Mouse (Mus musculus): ENCODE measurements around the gene Cfap77.

DNA sequence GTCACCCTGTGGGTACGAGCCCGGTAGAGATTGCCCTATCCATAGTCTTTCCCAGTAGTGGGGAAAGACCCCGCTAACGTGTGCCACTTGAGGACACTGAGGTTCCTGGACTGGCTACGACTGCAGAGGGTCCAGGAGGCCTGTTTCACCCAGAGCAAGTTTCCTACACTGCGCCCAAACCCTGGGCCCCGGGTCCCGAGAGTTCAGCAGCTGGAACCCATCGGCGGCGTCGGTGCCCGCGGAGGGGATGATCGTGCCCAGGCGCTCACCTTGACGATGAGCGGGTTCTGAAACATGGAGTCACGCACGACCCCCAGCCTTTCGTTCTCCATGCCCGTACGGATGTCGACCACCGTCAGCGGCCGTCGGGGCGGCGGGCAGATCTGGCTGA, 326 bp downstream of the Cfap77 start:
- no peak for TF ChIP-seq POLR2A (IDR thresholded peaks at IDR 0.05; ENCODE audit: borderline replicate concordance, low read depth, low read length)
- no peak for TF ChIP-seq CTCF (IDR thresholded peaks at IDR 0.05; ENCODE audit: low read depth, low read length)
